In genomic region chr11:100440691-100441522, GRCm38 (mm10) we compare ENCODE assay signal across 8 mouse cellular contexts. TPM values are rescaled to one million over a fixed set of nuclear protein-coding genes. Genes with fewer than 3 reads are reported as not detected.
DNase-seq lines count a peak whose midpoint lies in the region; ATAC-seq and TF ChIP-seq lines count a peak whose summit lies in the region.

No protein-coding gene starts in this region.

- TF ChIP-seq CTCF in heart, adult 2 months (IDR thresholded peaks at IDR 0.05), result no peak

- peak overlapping the region; percentile 70 for H3K4me2 ChIP-seq in embryonic facial prominence, embryonic 13.5 days
- peak overlapping the region; percentile 72 for H3K4me2 ChIP-seq in limb, embryonic 12.5 days
- H3K4me2 ChIP-seq in midbrain, embryonic 14.5 days (ENCODE audit: low read length), result peak overlapping the region; percentile 71

- peak; percentile 91; the same call in 1 of the 2 replicates for TF ChIP-seq POLR2A in heart, adult 2 months (IDR thresholded peaks at IDR 0.05; ENCODE audit: insufficient read depth, low read depth, low read length)

- peak; percentile 62 for DNase-seq in 416B (ENCODE audit: low read depth)
- DNase-seq in adrenal gland, postnatal 4 days (ENCODE audit: low spot score in 2 of 2), result peak; percentile 69 to 78
- peak; percentile 91 to 92 for DNase-seq in heart, adult 2 months
- peak; percentile 69 to 73 for DNase-seq in kidney, adult 8-10 months
- DNase-seq in midbrain, embryonic 14.5 days, result peak; percentile 94
- peak; percentile 59 for DNase-seq in spleen, adult 12 weeks (ENCODE audit: low spot score)

- H3K4me1 ChIP-seq in embryonic facial prominence, embryonic 13.5 days, result peaks cover 14% of the 10 kb centered on the region
- H3K4me1 ChIP-seq in heart, adult 2 months (ENCODE audit: control insufficient read depth, insufficient read depth, low read length), result peaks cover 2% of the 10 kb centered on the region; the same call in 1 of the 2 replicates
- peaks cover 12% of the 10 kb centered on the region for H3K4me1 ChIP-seq in limb, embryonic 12.5 days (replicated peaks)
- H3K4me1 ChIP-seq in midbrain, embryonic 14.5 days (ENCODE audit: control insufficient read depth, insufficient read depth, low read length), result peaks cover 11% of the 10 kb centered on the region; the same call in 1 of the 2 replicates

- no peaks in the 10 kb centered on the region for H3K27me3 ChIP-seq in embryonic facial prominence, embryonic 13.5 days
- no peaks in the 10 kb centered on the region for H3K27me3 ChIP-seq in heart, adult 2 months (ENCODE audit: control insufficient read depth, insufficient read depth, low read length)
- H3K27me3 ChIP-seq in limb, embryonic 12.5 days, result no peaks in the 10 kb centered on the region
- no peaks in the 10 kb centered on the region for H3K27me3 ChIP-seq in midbrain, embryonic 14.5 days (ENCODE audit: control insufficient read depth, insufficient read depth, low read length)

- H3K4me3 ChIP-seq in embryonic facial prominence, embryonic 13.5 days, result peak overlapping the region; percentile 82
- peak overlapping the region; percentile 67 for H3K4me3 ChIP-seq in heart, adult 2 months
- H3K4me3 ChIP-seq in limb, embryonic 12.5 days (replicated peaks), result peak overlapping the region; percentile 85
- H3K4me3 ChIP-seq in midbrain, embryonic 14.5 days (replicated peaks; ENCODE audit: low read depth, low read length), result peak overlapping the region; percentile 68

- WGBS in embryonic facial prominence, embryonic 13.5 days, result under 1% methylated on average over 52 of the region's 52 CpGs
- 1% methylated on average over 52 of the region's 52 CpGs for WGBS in heart, adult 2 months
- WGBS in limb, embryonic 12.5 days, result 1% methylated on average over 52 of the region's 52 CpGs
- WGBS in midbrain, embryonic 14.5 days, result 2% methylated on average over 52 of the region's 52 CpGs

- H3K27ac ChIP-seq in embryonic facial prominence, embryonic 13.5 days, result peak overlapping the region; percentile 63
- H3K27ac ChIP-seq in heart, adult 2 months, result peak overlapping the region; percentile 69
- peak overlapping the region; percentile 73 for H3K27ac ChIP-seq in limb, embryonic 12.5 days
- H3K27ac ChIP-seq in midbrain, embryonic 14.5 days (replicated peaks; ENCODE audit: low read depth, low read length), result peak overlapping the region; percentile 66

- intact Hi-C loops in heart, adult 2 months (cut with DNase I), result loop anchor here (1.0 to 10.0 kb wide), 2 partner anchors 31 to 1744 kb away; partner anchors contain the start of genes G6pc3, Klhl11 and Lsm12

- peaks cover 32% of the 10 kb centered on the region for H3K36me3 ChIP-seq in embryonic facial prominence, embryonic 13.5 days
- H3K36me3 ChIP-seq in heart, adult 2 months (ENCODE audit: control insufficient read depth, insufficient read depth, low read length), result no peaks in the 10 kb centered on the region
- H3K36me3 ChIP-seq in limb, embryonic 12.5 days, result peaks cover 33% of the 10 kb centered on the region
- H3K36me3 ChIP-seq in midbrain, embryonic 14.5 days (ENCODE audit: control insufficient read depth, insufficient read depth, low read length), result peaks cover 20% of the 10 kb centered on the region

- TF ChIP-seq EP300 in heart, adult 2 months (IDR thresholded peaks at IDR 0.05; ENCODE audit: insufficient read depth, low read depth, low read length), result 0 out of 2 replicates have a peak, but pooled peaks have one; percentile 9

- ATAC-seq in embryonic facial prominence, embryonic 13.5 days (ENCODE audit: insufficient number of reproducible peaks, insufficient read depth, low FRiP score, low TSS enrichment, low read depth), result peak; percentile 91
- peak; percentile 94 for ATAC-seq in limb, embryonic 12.5 days (ENCODE audit: insufficient number of reproducible peaks, insufficient read depth, low FRiP score, low TSS enrichment, low read depth)
- peak; percentile 92 for ATAC-seq in midbrain, embryonic 14.5 days (ENCODE audit: low FRiP score, low TSS enrichment)

- peak overlapping the region; percentile 94 for H3K9ac ChIP-seq in embryonic facial prominence, embryonic 13.5 days
- peak overlapping the region; percentile 96 for H3K9ac ChIP-seq in heart, adult 2 months (ENCODE audit: low read depth, low read length)
- H3K9ac ChIP-seq in limb, embryonic 12.5 days (replicated peaks), result peak overlapping the region; percentile 94
- H3K9ac ChIP-seq in midbrain, embryonic 14.5 days (replicated peaks; ENCODE audit: low read length), result peak overlapping the region; percentile 84

- H3K79me2 ChIP-seq in heart, adult 2 months (replicated peaks; ENCODE audit: control insufficient read depth, insufficient read depth, low read length), result 0 out of 2 replicates have a peak, but pooled peaks cover 2% of the 10 kb centered on the region

- no peaks in the 10 kb centered on the region for H3K9me3 ChIP-seq in embryonic facial prominence, embryonic 13.5 days
- H3K9me3 ChIP-seq in limb, embryonic 12.5 days, result no peaks in the 10 kb centered on the region
- H3K9me3 ChIP-seq in midbrain, embryonic 14.5 days (ENCODE audit: control insufficient read depth, low read length), result no peaks in the 10 kb centered on the region

RNA-seq across cellular contexts. Expression of gene Nt5c3b, which starts 0.7 kb away (rescaled TPM):
- 10 to 100 TPM; 82.4 to 84.5 TPM for total RNA-seq in adrenal gland, postnatal 4 days (2021)
- 158 and 167 TPM in 2 replicates for polyA plus RNA-seq in embryonic facial prominence, embryonic 13.5 days (2015; fragmentation: Nextera tagmentation; extraction: Ambion mirVana)
- total RNA-seq in heart, adult 2 months (2021), result 10 to 100 TPM; 23.5 to 24.1 TPM
- 44.0 and 63.3 TPM in 2 replicates for polyA plus RNA-seq in heart, adult 2 months (2012; rRNA removed)
- 173 and 183 TPM in 2 replicates for polyA plus RNA-seq in limb, embryonic 12.5 days (2016; fragmentation: Nextera tagmentation; extraction: Ambion mirVana)
- polyA plus RNA-seq in midbrain, embryonic 14.5 days (2014; fragmentation: Nextera tagmentation; extraction: Ambion mirVana), result 84.9 and 100 TPM in 2 replicates

RNA-seq across cellular contexts. Expression of gene Klhl10, which starts 0.8 kb away (rescaled TPM):
- total RNA-seq in adrenal gland, postnatal 4 days (2021), result 1 to 10 TPM; 1.5 to 2.1 TPM
- 1.1 and 1.7 TPM in 2 replicates for polyA plus RNA-seq in embryonic facial prominence, embryonic 13.5 days (2015; fragmentation: Nextera tagmentation; extraction: Ambion mirVana)
- 1 to 10 TPM in 1 of 2 experiments, under 1 TPM in 1; 0.50 to 1.0 TPM for total RNA-seq in heart, adult 2 months (2021)
- 0.86 and 1.8 TPM in 2 replicates for polyA plus RNA-seq in heart, adult 2 months (2012; rRNA removed)
- 1.0 and 1.1 TPM in 2 replicates for polyA plus RNA-seq in limb, embryonic 12.5 days (2016; fragmentation: Nextera tagmentation; extraction: Ambion mirVana)
- 0.55 and 0.82 TPM in 2 replicates for polyA plus RNA-seq in midbrain, embryonic 14.5 days (2014; fragmentation: Nextera tagmentation; extraction: Ambion mirVana)

RNA-seq across cellular contexts. Expression of gene Fkbp10, which starts 25.4 kb away (rescaled TPM):
- 10 to 100 TPM; 65.3 to 68.6 TPM for total RNA-seq in adrenal gland, postnatal 4 days (2021)
- 125 and 134 TPM in 2 replicates for polyA plus RNA-seq in embryonic facial prominence, embryonic 13.5 days (2015; fragmentation: Nextera tagmentation; extraction: Ambion mirVana)
- 1 to 10 TPM; 7.4 to 7.5 TPM for total RNA-seq in heart, adult 2 months (2021)
- 24.8 and 35.6 TPM in 2 replicates for polyA plus RNA-seq in heart, adult 2 months (2012; rRNA removed)
- polyA plus RNA-seq in limb, embryonic 12.5 days (2016; fragmentation: Nextera tagmentation; extraction: Ambion mirVana), result 101 and 118 TPM in 2 replicates
- polyA plus RNA-seq in midbrain, embryonic 14.5 days (2014; fragmentation: Nextera tagmentation; extraction: Ambion mirVana), result 9.0 and 20.1 TPM in 2 replicates

RNA-seq across cellular contexts. Expression of gene P3h4, which starts 26.3 kb away (rescaled TPM):
- 10 to 100 TPM; 40.1 to 43.5 TPM for total RNA-seq in adrenal gland, postnatal 4 days (2021)
- polyA plus RNA-seq in embryonic facial prominence, embryonic 13.5 days (2015; fragmentation: Nextera tagmentation; extraction: Ambion mirVana), result 52.2 and 57.2 TPM in 2 replicates
- 10 to 100 TPM; 13.4 to 16.8 TPM for total RNA-seq in heart, adult 2 months (2021)
- 29.7 and 35.6 TPM in 2 replicates for polyA plus RNA-seq in heart, adult 2 months (2012; rRNA removed)
- polyA plus RNA-seq in limb, embryonic 12.5 days (2016; fragmentation: Nextera tagmentation; extraction: Ambion mirVana), result 54.3 and 58.3 TPM in 2 replicates
- 13.9 and 16.4 TPM in 2 replicates for polyA plus RNA-seq in midbrain, embryonic 14.5 days (2014; fragmentation: Nextera tagmentation; extraction: Ambion mirVana)

RNA-seq across cellular contexts. Expression of gene Klhl11, which starts 31.6 kb away (rescaled TPM):
- 10 to 100 TPM; 48.8 to 50.0 TPM for total RNA-seq in adrenal gland, postnatal 4 days (2021)
- polyA plus RNA-seq in embryonic facial prominence, embryonic 13.5 days (2015; fragmentation: Nextera tagmentation; extraction: Ambion mirVana), result 12.0 and 12.6 TPM in 2 replicates
- 1 to 10 TPM; 7.2 to 8.0 TPM for total RNA-seq in heart, adult 2 months (2021)
- polyA plus RNA-seq in heart, adult 2 months (2012; rRNA removed), result 3.1 and 4.4 TPM in 2 replicates
- 14.1 and 15.4 TPM in 2 replicates for polyA plus RNA-seq in limb, embryonic 12.5 days (2016; fragmentation: Nextera tagmentation; extraction: Ambion mirVana)
- polyA plus RNA-seq in midbrain, embryonic 14.5 days (2014; fragmentation: Nextera tagmentation; extraction: Ambion mirVana), result 17.6 and 18.8 TPM in 2 replicates

Comparison
In these comparisons a context has a peak if more than half of its experiments do, and no peak if none do; other contexts are left out.
1. Peak in every context shown above with its lines: DNase-seq, ATAC-seq, H3K4me3 ChIP-seq and H3K27ac ChIP-seq.